Mouse (Mus musculus) embryo, embryonic 9.5 days (tissue): Measurements from ENCODE around the gene C2cd5.

ENCODE experiments used
- DNase-seq: peaks from one replicate; pipeline ENCODE4 v3.0.0-alpha.2; 2017; ENCODE audit errors: extremely low spot score

The C2cd5 gene

DNA sequence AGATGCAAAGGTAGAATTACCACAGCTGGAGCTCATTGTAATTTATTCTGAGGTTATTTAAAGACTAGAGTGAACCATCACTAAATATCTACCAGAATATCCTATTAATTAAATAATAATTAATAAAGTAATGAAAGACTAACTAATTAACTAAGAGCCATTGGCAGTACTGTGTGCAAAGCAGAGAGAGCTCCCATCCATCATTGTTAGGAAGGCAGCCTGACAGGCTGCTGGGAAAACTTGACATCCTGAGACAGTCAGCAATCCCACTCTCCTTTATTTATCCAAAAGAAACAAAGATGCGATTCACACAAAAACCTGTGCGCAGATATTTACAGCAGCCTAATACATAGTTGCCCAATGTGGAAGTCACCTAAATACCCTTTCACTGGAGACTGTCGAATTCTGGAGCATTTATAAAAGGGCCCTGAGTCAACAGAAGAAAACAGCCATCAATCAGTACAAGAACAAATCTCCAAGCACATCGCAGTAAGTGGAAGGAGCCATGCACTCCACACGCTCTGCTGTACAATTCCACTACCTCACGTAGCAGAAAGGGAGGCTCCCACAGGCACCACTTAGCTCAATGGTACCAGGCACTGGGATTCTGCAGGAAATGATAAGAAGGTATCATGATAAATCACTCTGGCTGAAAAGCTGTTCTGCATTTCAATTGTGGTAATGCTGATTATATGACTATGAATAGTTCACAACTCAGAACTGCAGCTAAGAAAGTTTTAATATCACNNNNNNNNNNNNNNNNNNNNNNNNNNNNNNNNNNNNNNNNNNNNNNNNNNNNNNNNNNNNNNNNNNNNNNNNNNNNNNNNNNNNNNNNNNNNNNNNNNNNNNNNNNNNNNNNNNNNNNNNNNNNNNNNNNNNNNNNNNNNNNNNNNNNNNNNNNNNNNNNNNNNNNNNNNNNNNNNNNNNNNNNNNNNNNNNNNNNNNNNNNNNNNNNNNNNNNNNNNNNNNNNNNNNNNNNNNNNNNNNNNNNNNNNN lies 120.0 kb downstream of the C2cd5 start:
- DNase-seq, result peak; percentile 26

DNA sequence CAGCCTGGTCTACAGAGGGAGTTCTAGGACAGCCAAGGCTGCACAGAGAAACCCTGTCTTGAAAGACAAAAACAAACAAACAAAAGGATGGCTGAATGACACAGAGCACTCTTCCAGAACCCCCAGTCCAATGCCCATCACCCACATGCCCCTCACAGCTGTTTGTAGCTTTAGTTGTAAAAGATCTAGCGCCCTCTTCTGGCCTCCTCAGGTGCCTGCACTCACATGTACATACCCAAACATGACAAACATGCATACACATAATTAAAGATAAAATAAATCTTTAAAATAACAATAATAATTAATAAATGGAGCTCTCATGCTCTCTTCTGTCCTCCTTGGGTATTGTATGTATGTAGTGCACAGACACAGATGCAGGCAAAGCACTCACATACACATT lies 122.7 kb downstream of the C2cd5 start:
- no peak for DNase-seq

DNA sequence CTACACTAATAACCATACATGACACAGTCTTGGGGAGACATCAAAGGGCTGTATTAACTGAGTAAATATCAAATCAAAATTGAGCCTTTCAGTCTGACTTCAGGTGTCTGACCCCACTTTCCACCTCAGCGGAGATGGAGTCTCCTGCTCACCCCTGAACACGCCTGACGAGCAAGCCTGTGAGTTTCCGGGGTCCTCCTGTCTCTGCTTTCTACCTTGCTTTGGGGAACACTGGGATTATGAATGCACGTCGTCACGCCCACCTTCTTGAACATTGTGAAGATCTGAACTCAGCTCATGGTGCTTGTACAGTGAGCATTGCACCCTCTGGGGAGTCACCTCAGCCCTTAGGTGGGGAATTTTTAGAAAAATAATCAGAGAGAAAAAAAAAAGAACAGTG lies 126.7 kb downstream of the C2cd5 start:
- no peak for DNase-seq

DNA sequence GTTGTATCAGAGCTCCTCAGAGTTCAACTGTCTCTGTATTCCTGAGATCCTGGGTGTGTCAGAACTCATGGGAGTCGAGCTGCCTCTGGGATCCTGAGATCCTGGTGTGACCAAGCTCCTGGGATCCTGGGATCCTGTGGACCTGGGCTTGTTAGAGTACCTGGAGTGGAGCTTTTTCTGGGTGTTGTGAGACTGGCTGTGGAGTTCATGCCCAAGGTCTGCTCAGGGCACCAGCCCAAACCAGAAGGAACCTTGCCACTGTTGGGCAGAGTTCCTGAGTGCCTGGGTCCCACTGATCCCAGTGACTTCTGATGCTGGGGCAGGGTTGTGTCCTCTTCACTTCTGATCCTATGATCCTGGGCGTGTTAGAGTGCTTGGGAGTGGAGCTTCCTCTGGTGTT lies 127.7 kb downstream of the C2cd5 start:
- DNase-seq, result no peak

DNA sequence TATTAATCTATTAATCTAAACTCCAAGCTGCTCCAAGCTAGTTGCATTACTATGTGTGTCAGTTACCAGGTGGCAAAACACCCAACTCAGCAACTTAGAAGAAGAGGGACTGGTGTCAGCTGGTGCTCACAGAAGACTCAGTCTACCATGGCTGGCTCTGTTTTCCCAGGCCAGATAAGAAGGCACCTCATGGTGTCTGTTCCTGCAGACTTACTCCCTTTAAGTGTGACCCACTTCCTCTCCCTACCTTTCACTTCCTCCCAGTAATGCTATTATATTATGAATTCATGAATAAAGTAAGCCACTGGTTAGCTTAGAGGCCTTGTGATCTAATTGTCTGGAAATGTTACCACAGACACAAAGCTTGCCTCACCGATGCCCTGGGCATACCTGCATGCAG lies 132.5 kb downstream of the C2cd5 start:
- DNase-seq, result no peak

DNA sequence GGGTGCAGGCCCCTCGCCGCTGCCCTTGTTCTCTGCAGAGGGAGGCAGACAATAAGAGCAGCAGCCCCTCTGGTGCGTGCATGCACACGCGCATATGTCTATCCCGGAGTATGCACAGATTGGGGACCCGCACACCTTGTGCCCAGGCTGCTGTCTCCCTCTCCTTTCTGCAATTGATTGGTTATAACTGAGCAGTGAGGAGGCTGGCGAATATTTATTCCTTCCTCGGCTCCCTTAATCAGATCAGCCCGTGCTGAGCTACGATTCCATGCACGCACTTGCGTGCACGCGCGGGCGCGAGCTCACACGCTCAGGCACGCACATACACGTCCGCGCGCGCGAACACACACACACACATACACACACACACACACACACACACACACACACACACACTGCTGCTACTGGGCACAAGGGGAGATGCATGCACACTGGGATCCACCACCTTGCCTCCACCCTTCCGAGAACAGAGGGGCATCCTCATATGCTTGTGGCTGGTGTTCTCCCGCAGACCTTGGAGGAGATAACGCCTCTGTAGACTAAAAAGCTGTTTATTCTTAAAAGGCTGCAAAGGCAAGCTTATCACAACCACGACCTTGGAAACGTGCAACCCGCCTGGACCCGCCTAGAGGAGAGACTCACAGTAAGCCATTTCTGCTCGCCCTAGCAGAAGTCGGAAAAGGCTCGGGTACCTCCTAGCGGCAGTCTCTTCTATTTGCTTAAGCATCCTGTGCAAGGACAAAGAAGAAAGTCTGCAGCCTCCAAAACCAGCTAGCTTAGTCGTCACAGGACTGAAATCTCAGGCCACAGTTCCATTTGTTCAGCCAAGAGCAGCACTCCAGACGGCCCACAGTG lies 135.2 kb downstream of the C2cd5 start:
- DNase-seq, result peak; percentile 81

DNA sequence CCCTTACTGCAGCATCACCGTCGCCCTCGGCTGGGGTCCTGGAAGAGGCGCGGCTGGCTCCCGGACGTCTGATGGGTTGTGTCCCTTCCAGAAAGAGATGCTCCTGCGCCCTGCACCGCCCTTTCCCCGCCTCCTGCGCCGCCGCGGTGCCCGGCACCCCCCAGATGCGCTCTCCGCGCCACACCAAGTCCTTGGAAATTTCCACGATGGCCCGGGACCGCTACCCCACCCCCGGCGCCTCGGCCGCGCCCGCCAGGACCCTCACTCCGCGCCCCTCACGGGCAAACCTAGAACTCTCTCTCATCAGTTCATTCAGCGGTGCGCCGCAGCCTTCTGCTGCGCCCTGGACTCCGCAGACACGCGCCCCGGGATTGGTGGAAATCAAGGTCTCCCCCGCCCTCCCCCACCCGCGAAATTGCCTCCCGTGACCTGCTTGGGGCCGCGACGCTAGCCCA lies 135.8 kb downstream of the C2cd5 start, which contains the start of gene St8sia1:
TSS of gene St8sia1 (minus strand) at position 377 of the 455 bp plus-strand sequence.
- DNase-seq, result peak; percentile 72

DNA sequence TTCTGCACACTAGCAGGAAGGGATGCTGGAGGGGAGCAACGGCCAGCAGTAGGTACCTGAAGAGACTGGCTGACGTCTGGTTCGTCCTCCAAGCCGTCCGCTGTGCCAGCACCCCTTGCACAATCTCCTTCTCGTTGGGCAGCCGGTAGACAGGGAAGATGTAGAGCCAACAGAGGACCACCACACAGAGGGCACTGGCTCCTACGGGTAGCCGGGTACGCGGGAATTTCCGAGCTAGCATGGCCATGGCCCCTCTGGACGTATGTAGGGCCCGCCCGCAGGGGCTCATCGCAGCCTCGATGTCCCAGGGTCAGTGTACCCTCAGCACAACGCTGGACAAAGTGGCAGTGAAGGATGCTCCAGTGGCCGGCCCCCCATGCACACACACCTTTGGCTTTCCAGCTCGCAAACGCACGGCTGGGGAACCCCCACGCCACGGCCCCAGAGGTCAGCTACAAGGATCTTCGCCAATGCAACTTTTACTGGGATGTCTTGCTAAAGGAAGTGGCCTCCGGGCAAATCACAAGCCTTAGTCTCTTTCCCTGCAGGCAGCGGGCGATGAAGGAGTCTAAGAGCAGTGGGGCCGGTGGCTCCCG lies 136.4 kb downstream of the C2cd5 start:
- no peak for DNase-seq

DNA sequence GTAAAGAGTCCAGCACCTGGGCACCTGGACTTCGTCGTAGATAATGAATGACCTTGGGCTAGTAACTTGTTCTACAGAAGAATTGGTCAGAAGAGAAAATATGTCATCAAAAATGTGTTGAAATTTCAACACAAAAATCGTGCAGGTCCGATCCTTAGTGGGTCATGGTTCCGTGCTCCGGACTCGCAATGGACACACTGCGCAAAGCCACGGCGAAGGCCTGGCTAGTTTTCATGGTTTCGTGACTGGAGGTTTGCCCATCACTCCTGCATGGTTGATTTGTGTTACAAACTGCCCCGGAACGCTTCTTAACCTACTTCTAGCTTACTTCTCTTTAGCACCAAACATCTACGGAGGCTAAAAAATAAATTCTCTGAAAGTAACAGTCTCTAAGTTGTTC lies 137.1 kb downstream of the C2cd5 start:
- DNase-seq, result no peak

DNA sequence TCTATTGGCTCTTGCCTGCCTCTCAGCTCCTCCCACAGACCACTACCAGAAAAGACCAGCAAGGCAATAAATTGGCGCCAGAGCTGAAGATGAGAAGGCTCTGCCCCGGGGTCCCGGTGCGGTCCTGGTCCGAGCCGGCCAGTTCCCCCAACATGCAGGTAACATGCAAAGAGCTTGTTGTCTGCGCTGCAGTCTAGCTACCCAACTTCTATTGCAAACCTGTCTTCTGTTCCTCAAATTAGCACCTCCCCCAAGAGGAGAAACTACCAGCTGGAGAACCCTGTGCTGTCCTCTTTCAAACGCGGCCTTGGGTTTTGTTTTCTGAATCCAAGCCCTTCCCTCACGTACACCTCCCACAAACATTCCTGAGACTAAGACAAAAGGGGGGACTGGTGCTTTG lies 137.5 kb downstream of the C2cd5 start:
- DNase-seq, result no peak

DNA sequence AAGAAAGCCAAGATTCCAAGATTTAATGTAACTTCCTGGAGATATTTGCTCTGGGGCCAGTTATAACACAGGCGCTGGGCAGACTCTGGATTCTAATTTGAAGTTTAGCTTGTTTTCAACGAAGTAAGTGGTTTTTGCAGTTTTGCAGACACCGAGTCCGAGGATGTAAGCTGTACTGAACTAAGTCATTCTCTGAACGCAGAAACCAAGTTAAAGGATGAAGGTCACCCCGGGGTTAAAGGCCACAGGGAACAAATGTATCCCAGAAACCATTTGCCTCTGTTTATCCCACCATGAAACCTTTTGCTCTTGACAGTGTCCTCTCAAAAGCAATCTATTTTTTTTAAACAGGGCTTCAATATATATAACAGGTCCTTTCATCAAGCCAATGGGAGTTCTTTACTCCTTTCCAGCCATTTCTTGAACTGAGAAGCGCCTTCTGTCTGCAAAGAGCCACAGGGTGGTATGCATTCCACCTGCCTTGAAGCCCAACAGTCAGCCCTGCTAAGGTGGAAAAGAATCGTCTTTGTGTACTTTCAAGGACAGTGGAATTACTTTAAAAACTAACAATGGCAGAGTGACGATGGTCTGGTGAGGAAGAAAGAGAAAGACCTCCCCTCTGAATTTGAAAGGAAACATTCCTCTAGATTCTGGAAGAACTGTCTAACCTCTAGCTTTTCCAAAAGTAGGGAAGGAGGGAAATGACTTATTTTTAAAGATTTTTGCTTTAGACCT lies 138.1 kb downstream of the C2cd5 start:
- no peak for DNase-seq
